Comparison of ENCODE assay signal across 17 mouse cellular contexts in genomic region chr17:50731876-50732275, GRCm38 (mm10).
A peak's percentile ranks its signal among the peaks of the same experiment; 100 is the strongest.
DNase-seq lines count a peak whose midpoint lies in the region; ATAC-seq and TF ChIP-seq lines count a peak whose summit lies in the region.
"Had no signal": no experiment of that assay in that cellular context is flagged by ENCODE, and none has a peak within 500 bp of the region (broad histone marks: within the 10 kb centered on the region; RNA-seq: fewer than 3 reads in every experiment).

No protein-coding gene starts in this region.

- peaks cover 6% of the 10 kb centered on the region for H3K4me1 ChIP-seq in liver, adult 2 months (ENCODE audit: control insufficient read depth, insufficient read depth, low read length)
- H3K4me1 ChIP-seq in liver, embryonic 11.5 days (replicated peaks; ENCODE audit: control insufficient read depth, insufficient read depth, low read length) = no peaks in the 10 kb centered on the region; the same call in 1 of the 2 replicates

- DNase-seq in liver, adult 2 months (ENCODE audit: extremely low read depth, low read depth, low spot score) = no peak
- no peak for DNase-seq in liver, embryonic 11.5 days (ENCODE audit: low spot score)
- peak; percentile 72 for DNase-seq in T-cell, adult 2 months (ENCODE audit: low spot score)
- peak; percentile 34 to 44 for DNase-seq in natural killer cell, adult 2 months (ENCODE audit: low spot score in 2 of 2)
- peak; percentile 53 to 67 for DNase-seq in thymus, postnatal 36 days
- DNase-seq in right cerebral cortex, postnatal 25 days = no peak
- no peak for DNase-seq in kidney, adult 8-10 months
- no peak for DNase-seq in frontal cortex, postnatal 10 days (ENCODE audit: low spot score in 2 of 2)
- DNase-seq: adrenal gland, adult 2 months; cerebellum, adult 9-10 months; heart, postnatal 14 days; kidney, postnatal 36 days; layer of hippocampus, postnatal 36 days; left cerebral cortex, postnatal 4 days; lung, adult 18-20 months had no signal

- H3K36me3 ChIP-seq in liver, adult 2 months (ENCODE audit: control insufficient read depth, insufficient read depth, low read length) = no peaks in the 10 kb centered on the region
- no peaks in the 10 kb centered on the region for H3K36me3 ChIP-seq in liver, embryonic 11.5 days (ENCODE audit: control insufficient read depth, insufficient read depth, low read length)

- TF ChIP-seq POLR2A in liver, adult 2 months (IDR thresholded peaks at IDR 0.05; ENCODE audit: extremely low read depth, insufficient read depth, low read length) = no peak

- no peak overlapping the region for H3K9ac ChIP-seq in liver, adult 2 months (ENCODE audit: low read depth, low read length)
- no peak overlapping the region for H3K9ac ChIP-seq in liver, embryonic 11.5 days (ENCODE audit: low read depth, low read length)

- no peak overlapping the region for H3K4me3 ChIP-seq in liver, adult 2 months (ENCODE audit: insufficient read depth, low read depth, low read length)
- no peak overlapping the region for H3K4me3 ChIP-seq in liver, embryonic 11.5 days (ENCODE audit: low read depth, low read length)

- H3K79me2 ChIP-seq in liver, adult 2 months (ENCODE audit: control insufficient read depth, insufficient read depth, low read length) = no peaks in the 10 kb centered on the region

- no peak overlapping the region for H3K4me2 ChIP-seq in liver, embryonic 11.5 days

- no peaks in the 10 kb centered on the region for H3K9me3 ChIP-seq in liver, embryonic 11.5 days (ENCODE audit: control insufficient read depth, low read length)

- no peak for ATAC-seq in liver, embryonic 11.5 days (replicated peaks; ENCODE audit: low FRiP score)
- ATAC-seq: midbrain, embryonic 16.5 days; Patski had no signal

- no peaks in the 10 kb centered on the region for H3K27me3 ChIP-seq in liver, adult 2 months (ENCODE audit: control insufficient read depth, insufficient read depth, low read length)
- H3K27me3 ChIP-seq in liver, embryonic 11.5 days (replicated peaks; ENCODE audit: control insufficient read depth, insufficient read depth, low read length) = no peaks in the 10 kb centered on the region
- H3K27me3 ChIP-seq: Patski had no signal

- 0 out of 2 replicates have a peak, but pooled peaks have one; percentile 14 for TF ChIP-seq CTCF in liver, adult 2 months (IDR thresholded peaks at IDR 0.05; ENCODE audit: low read depth, low read length)

- H3K27ac ChIP-seq in liver, adult 2 months (replicated peaks; ENCODE audit: insufficient read depth, low read depth, low read length) = no peak overlapping the region
- H3K27ac ChIP-seq in liver, embryonic 11.5 days (ENCODE audit: low read depth, low read length) = no peak overlapping the region

- WGBS in liver, adult 2 months = 94% methylated on average over 5 of the region's 5 CpGs
- 77% methylated on average over 5 of the region's 5 CpGs for WGBS in liver, embryonic 11.5 days

Comparison
In these comparisons a context has a peak if more than half of its experiments do, and no peak if none do; other contexts are left out.
1. DNase-seq: peak in T-cell, adult 2 months (single experiment), natural killer cell, adult 2 months (2 of 2) and thymus, postnatal 36 days (2 of 2); none in liver, adult 2 months (single experiment), liver, embryonic 11.5 days (single experiment), right cerebral cortex, postnatal 25 days (single experiment), kidney, adult 8-10 months (0 of 2) and frontal cortex, postnatal 10 days (0 of 2).